Mouse (Mus musculus): ENCODE measurements at regions not wholly inside any gene's neighbourhood (a gene's known extent, or its start where the extent isn't known, plus 50 kb on each side); places are given as distances from the start of the nearest gene placed in this dataset.

DNA sequence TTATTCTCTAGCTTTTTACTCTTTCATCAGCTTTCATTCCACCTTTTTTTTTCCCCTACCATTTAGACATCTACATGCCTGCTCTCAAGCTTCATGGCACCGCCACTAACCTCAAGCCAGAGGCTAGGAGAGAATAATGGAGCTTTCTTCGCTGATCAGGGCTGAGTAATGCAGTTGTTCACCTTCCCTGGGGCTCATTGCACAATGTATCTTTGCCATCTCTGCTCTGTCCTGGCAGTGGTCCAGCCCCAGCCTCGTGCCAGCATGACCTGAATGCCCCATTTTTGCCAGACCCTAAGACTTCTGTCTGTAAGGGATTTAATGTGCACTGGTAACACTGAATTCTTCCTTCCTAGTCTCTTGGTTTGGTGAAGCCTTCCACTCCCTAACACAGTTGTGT is 79.6 kb upstream of the Ifne start:
- Histone ChIP-seq H3K4me2 (ENCODE audit: insufficient read depth, low read depth, poor library complexity, severe bottlenecking) (no peak overlapping the region), H3K79me2 (replicated peaks; ENCODE audit: control insufficient read depth, extremely low read depth, insufficient read depth, poor library complexity, severe bottlenecking) (no peaks in the 10 kb centered on the region), H3K4me1 (ENCODE audit: control insufficient read depth in 1 of 2, insufficient read depth in 2 of 2) (no peaks in the 10 kb centered on the region; a peak in 1 of 4 replicates), H3K4me3 (replicated peaks in 1 of 3; ENCODE audit: low read depth in 2 of 3, low read length in 2 of 3, poor library complexity in 1 of 3) (no peak overlapping the region), H3K36me3 (replicated peaks in 1 of 2; ENCODE audit: control insufficient read depth in 1 of 2, insufficient read depth in 1 of 2, low read length in 1 of 2) (no peaks in the 10 kb centered on the region), H3K9ac (ENCODE audit: insufficient read depth, low read depth) (no peak overlapping the region), H3K27ac (ENCODE audit: insufficient read depth, low read depth) (no peak overlapping the region), H3K27me3 (replicated peaks) (no peaks in the 10 kb centered on the region), H3K9me3 (replicated peaks; ENCODE audit: low read length) (no peaks in the 10 kb centered on the region)
- TF ChIP-seq CTCF (conservative IDR thresholded peaks at IDR 0.05 in 1 of 2, IDR thresholded peaks at IDR 0.05 in 1 of 2; ENCODE audit: low read depth in 2 of 2, low read length in 2 of 2), result no peak
- no peak for TF ChIP-seq UBTF (IDR thresholded peaks at IDR 0.05; ENCODE audit: low read depth, low read length)
- TF ChIP-seq ZNF384 (IDR thresholded peaks at IDR 0.05; ENCODE audit: low read depth, low read length), result no peak
- no peak for TF ChIP-seq CHD2 (IDR thresholded peaks at IDR 0.05; ENCODE audit: low read length)
- no peak for TF ChIP-seq JUND (conservative IDR thresholded peaks at IDR 0.05; ENCODE audit: low read depth, low read length)
- TF ChIP-seq POLR2A (IDR thresholded peaks at IDR 0.05; ENCODE audit: low read depth, low read length), result no peak
- TF ChIP-seq MYC (IDR thresholded peaks at IDR 0.05; ENCODE audit: low read depth, low read length), result no peak
- no peak for TF ChIP-seq GABPA (IDR thresholded peaks at IDR 0.05; ENCODE audit: insufficient replicate concordance, low read depth, low read length)
- no peak for DNase-seq (ENCODE audit: extremely low read depth)
- dilution Hi-C loops (cut with MboI; ENCODE audit: extremely low pct_ligation_motif_present, extremely low pct_unique_long_range_greater_than_20kb, low sequenced_read_pairs), result no loop called here
- in situ Hi-C loops (cut with MboI; ENCODE audit: low pct_ligation_motif_present, low pct_unique_long_range_greater_than_20kb, low sequenced_read_pairs), result no loop called here

DNA sequence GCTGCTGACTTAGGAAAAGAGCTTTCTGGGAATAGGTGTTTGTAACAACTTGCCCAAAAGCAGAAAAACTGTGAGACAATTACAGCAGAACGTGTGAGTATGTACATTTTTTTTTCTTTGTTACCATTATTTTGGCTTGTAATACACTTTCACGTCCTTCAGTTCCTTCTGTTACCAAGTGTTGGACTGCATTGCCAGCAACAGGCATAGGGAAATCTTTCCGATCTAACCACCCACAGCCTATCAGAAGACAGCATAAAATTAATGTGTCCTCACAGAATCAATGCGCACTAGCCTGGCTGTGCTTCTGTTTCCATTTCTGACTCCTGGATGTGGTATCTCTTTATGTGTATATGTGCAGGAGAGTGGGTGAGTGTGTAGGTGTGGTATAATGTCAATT is 76.6 kb upstream of the Ifne start:
- no peak overlapping the region for H3K27ac ChIP-seq (ENCODE audit: insufficient read depth, low read depth)
- in situ Hi-C loops (cut with MboI; ENCODE audit: low pct_ligation_motif_present, low pct_unique_long_range_greater_than_20kb, low sequenced_read_pairs), result no loop called here
- no peak overlapping the region for H3K4me2 ChIP-seq (ENCODE audit: insufficient read depth, low read depth, poor library complexity, severe bottlenecking)
- no peaks in the 10 kb centered on the region for H3K36me3 ChIP-seq (replicated peaks in 1 of 2; ENCODE audit: control insufficient read depth in 1 of 2, insufficient read depth in 1 of 2, low read length in 1 of 2)
- H3K9me3 ChIP-seq (replicated peaks; ENCODE audit: low read length), result no peaks in the 10 kb centered on the region
- H3K9ac ChIP-seq (ENCODE audit: insufficient read depth, low read depth), result no peak overlapping the region
- DNase-seq (ENCODE audit: extremely low read depth), result no peak
- H3K79me2 ChIP-seq (replicated peaks; ENCODE audit: control insufficient read depth, extremely low read depth, insufficient read depth, poor library complexity, severe bottlenecking), result no peaks in the 10 kb centered on the region
- dilution Hi-C loops (cut with MboI; ENCODE audit: extremely low pct_ligation_motif_present, extremely low pct_unique_long_range_greater_than_20kb, low sequenced_read_pairs), result no loop called here
- no peaks in the 10 kb centered on the region; a peak in 1 of 4 replicates for H3K4me1 ChIP-seq (ENCODE audit: control insufficient read depth in 1 of 2, insufficient read depth in 2 of 2)
- H3K4me3 ChIP-seq (replicated peaks in 1 of 3; ENCODE audit: low read depth in 2 of 3, low read length in 2 of 3, poor library complexity in 1 of 3), result no peak overlapping the region
- no peak for TF ChIP-seq RCOR1 (conservative IDR thresholded peaks at IDR 0.05; ENCODE audit: low read depth, low read length)
- H3K27me3 ChIP-seq (replicated peaks), result no peaks in the 10 kb centered on the region

DNA sequence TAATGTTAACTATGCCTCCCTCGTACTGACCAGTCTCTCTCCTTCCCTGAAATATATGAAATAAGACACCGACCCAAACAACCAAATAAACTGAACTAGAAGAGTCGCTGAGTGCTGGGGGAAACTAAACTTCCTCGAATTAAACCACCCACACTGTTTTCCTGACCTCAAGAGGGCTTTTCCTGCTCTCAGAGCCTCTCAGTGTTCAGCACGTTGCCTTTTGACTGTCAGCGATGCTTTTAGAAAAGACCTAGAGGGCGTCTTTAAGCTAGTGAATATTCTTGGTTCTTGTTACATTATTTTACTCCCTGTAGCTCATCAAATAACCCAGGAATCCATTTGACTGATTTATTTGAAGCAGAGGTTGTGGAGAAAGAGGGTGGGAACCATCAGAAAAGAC is 76.2 kb upstream of the Ifne start:
- H3K4me1 ChIP-seq (ENCODE audit: control insufficient read depth in 1 of 2, insufficient read depth in 2 of 2), result no peaks in the 10 kb centered on the region; a peak in 1 of 4 replicates
- H3K27me3 ChIP-seq (replicated peaks), result no peaks in the 10 kb centered on the region
- H3K79me2 ChIP-seq (replicated peaks; ENCODE audit: control insufficient read depth, extremely low read depth, insufficient read depth, poor library complexity, severe bottlenecking), result no peaks in the 10 kb centered on the region
- dilution Hi-C loops (cut with MboI; ENCODE audit: extremely low pct_ligation_motif_present, extremely low pct_unique_long_range_greater_than_20kb, low sequenced_read_pairs) (no loop called here), in situ Hi-C loops (cut with MboI; ENCODE audit: low pct_ligation_motif_present, low pct_unique_long_range_greater_than_20kb, low sequenced_read_pairs) (no loop called here)
- no peaks in the 10 kb centered on the region for H3K9me3 ChIP-seq (replicated peaks; ENCODE audit: low read length)
- H3K36me3 ChIP-seq (replicated peaks in 1 of 2; ENCODE audit: control insufficient read depth in 1 of 2, insufficient read depth in 1 of 2, low read length in 1 of 2), result no peaks in the 10 kb centered on the region
- DNase-seq (ENCODE audit: extremely low read depth), result no peak
- no peak overlapping the region for H3K9ac ChIP-seq (ENCODE audit: insufficient read depth, low read depth)
- no peak for TF ChIP-seq MEF2A (IDR thresholded peaks at IDR 0.05; ENCODE audit: borderline replicate concordance, low read depth, low read length)
- TF ChIP-seq MAZ (IDR thresholded peaks at IDR 0.05; ENCODE audit: low read depth, low read length), result no peak
- no peak for TF ChIP-seq RAD21 (IDR thresholded peaks at IDR 0.05; ENCODE audit: low read depth, low read length)
- no peak for TF ChIP-seq UBTF (IDR thresholded peaks at IDR 0.05; ENCODE audit: low read depth, low read length)
- TF ChIP-seq BHLHE40 (IDR thresholded peaks at IDR 0.05; ENCODE audit: low read depth, low read length), result no peak
- TF ChIP-seq ZNF384 (IDR thresholded peaks at IDR 0.05; ENCODE audit: low read depth, low read length), result no peak
- no peak for TF ChIP-seq ZMIZ1 (IDR thresholded peaks at IDR 0.05; ENCODE audit: low read depth, low read length)
- TF ChIP-seq USF1 (IDR thresholded peaks at IDR 0.05; ENCODE audit: low read depth, low read length), result no peak
- no peak; a peak in 1 of 4 replicates for TF ChIP-seq CTCF (conservative IDR thresholded peaks at IDR 0.05 in 1 of 2, IDR thresholded peaks at IDR 0.05 in 1 of 2; ENCODE audit: low read depth in 2 of 2, low read length in 2 of 2)
- no peak for TF ChIP-seq IRF4 (IDR thresholded peaks at IDR 0.05; ENCODE audit: low read depth, low read length)
- no peak for TF ChIP-seq ETS1 (conservative IDR thresholded peaks at IDR 0.05; ENCODE audit: low read depth, low read length)
- TF ChIP-seq MAX (IDR thresholded peaks at IDR 0.05; ENCODE audit: low read length), result no peak
- H3K4me3 ChIP-seq (replicated peaks in 1 of 3; ENCODE audit: low read depth in 2 of 3, low read length in 2 of 3, poor library complexity in 1 of 3), result no peak overlapping the region
- H3K4me2 ChIP-seq (ENCODE audit: insufficient read depth, low read depth, poor library complexity, severe bottlenecking), result 0 out of 2 replicates have a peak overlapping the region, but pooled peaks have one; percentile 25
- H3K27ac ChIP-seq (ENCODE audit: insufficient read depth, low read depth), result no peak overlapping the region
